Mouse (Mus musculus) bone marrow macrophage, adult 2 months (primary cell): Measurements from ENCODE around the gene Fadd. TPM values are rescaled to one million over a fixed set of nuclear protein-coding genes. Genes with fewer than 3 reads are reported as not detected.

Experiments
- H3K27ac ChIP-seq: 2 replicates; pipeline ENCODE4 v1.5.1; 2012; ENCODE audit warnings: low read depth, low read length; ENCODE audit not compliant: insufficient read depth
- H3K4me1 ChIP-seq: 2 replicates; pipeline ENCODE4 v1.6.1; 2012; ENCODE audit warnings: low read length; ENCODE audit not compliant: control insufficient read depth, insufficient read depth
- H3K4me3 ChIP-seq: 2 replicates; pipeline ENCODE4 v1.5.1; 2012; ENCODE audit warnings: mild to moderate bottlenecking, low read length, moderate library complexity; ENCODE audit not compliant: insufficient read depth
- CTCF ChIP-seq: IDR thresholded peaks from 2 replicates; pipeline ENCODE4 v1.5.1; 2012; ENCODE audit warnings: low read depth, mild to moderate bottlenecking, low read length, moderate library complexity
- POLR2A ChIP-seq: IDR thresholded peaks from 2 replicates; pipeline ENCODE4 v1.6.1; 2012; ENCODE audit warnings: mild to moderate bottlenecking, low read depth, low read length, borderline replicate concordance
- polyA plus RNA-seq: library from polyadenylated mRNA; stranded (reverse); fragments of >200 nt; gene quantifications from 2 replicates; pipeline ENCODE4 v1.2.4, GENCODE M21; 2012; ENCODE audit not compliant: missing spikeins, insufficient read depth, insufficient read length

Gene Fadd
- polyA plus RNA-seq, 1 experiment: 6.7 TPM

DNA sequence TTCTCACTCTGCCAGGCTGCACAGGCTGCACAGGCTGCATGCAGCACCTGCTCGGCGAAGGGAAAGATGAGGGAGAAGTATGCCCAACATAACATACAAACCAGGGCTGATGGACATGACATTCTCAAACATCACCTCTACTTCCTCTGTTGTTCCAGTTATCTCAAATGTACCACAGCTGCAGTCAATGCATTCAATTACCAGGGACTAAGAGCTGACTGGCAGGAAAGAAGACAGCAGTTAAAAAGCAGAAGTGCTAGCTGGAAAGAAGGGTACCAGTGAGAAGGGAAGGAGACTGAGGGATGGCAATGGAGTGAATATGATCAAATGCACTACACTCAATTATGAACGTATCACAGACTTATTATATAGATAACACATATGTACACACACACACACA, 45.9 kb downstream of the Fadd start:
- H3K4me1 ChIP-seq: peaks cover 17% of the 10 kb centered on the region
- no peak overlapping the region for H3K4me3 ChIP-seq
- H3K27ac ChIP-seq: no peak overlapping the region
- TF ChIP-seq CTCF (no peak), POLR2A (no peak)

DNA sequence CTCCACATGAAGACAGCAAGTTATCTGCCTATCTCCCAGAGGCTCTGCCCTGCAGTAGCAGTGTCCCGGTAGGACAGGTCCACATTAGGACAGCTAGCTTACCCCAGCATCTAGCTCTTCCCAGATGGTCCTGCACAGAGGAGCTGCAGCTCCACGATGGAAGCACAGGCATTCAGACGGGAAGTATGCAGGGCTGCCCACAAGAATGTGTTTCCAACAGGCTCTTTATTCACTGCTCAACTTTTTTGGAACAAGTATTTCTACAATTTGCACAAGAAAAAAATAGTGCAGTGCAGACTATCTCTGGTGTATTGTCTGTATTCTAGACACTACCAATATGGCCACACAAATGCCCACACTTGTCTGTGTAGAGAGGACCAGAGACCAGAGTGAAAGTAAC, 47.5 kb downstream of the Fadd start:
- H3K27ac ChIP-seq: no peak overlapping the region
- TF ChIP-seq CTCF (no peak), POLR2A (no peak)

DNA sequence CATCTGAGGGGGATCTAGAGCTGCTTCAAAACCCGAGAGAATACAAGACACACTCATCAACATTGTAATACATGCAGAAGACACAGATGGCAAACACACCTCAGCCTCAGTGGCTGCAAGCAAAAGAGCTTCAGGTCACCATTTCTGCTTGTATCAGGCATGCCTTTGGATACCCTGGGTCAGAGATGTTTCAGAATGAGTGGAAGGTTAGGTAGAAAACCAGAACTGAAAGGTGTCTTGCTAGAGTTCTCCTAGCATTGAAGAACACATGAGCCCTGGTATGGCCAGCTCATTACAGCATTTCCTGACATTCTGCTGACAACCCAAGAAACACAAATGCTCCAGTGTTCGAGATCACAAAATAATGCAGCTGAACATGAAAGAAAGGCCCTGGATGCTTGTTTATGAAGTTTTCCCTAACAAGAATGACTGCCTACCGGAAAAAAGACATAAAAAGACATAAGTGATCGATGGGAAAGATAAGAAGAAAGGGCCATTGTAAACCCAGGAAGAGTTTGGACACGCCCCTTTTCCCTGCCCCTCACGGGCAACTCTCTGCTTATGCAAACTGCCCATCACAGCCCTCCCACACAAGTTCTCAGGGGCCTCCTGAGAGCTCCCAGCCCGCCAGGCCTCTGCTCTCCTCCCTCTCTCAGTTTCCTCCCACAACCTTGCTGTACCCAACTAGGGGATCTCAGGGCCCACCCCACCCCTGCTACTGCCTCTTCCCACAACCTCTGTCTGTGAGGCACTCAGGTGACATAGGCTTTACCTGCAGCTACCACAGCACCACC, 50.5 kb downstream of the Fadd start:
- no peak overlapping the region for H3K4me3 ChIP-seq
- TF ChIP-seq POLR2A (no peak), CTCF (no peak)
- H3K4me1 ChIP-seq: peaks cover 30% of the 10 kb centered on the region
- H3K27ac ChIP-seq: no peak overlapping the region

More for the DNA sequence above, 47.5 kb downstream of the Fadd start:
- Histone ChIP-seq H3K4me1 (peaks cover 17% of the 10 kb centered on the region), H3K4me3 (no peak overlapping the region)

DNA sequence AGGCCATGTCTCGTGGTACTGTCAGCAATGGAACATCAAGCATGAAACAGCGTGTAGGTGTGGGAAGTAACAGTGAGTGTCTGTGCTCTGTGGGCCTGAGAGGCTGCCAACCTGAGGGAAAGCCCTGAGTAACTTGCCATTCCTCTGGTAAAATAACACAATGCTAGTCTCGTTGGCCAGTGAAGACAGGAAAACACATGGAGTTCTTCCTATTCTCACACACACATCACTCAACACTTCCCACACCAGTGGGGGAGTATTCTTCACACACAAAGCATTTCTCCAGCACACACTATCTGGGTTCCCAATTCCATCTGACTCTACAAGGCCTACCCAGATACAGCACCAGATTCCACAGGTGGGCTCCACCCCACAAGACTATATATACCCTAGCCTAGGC, 52.4 kb downstream of the Fadd start:
- H3K4me3 ChIP-seq: no peak overlapping the region

DNA sequence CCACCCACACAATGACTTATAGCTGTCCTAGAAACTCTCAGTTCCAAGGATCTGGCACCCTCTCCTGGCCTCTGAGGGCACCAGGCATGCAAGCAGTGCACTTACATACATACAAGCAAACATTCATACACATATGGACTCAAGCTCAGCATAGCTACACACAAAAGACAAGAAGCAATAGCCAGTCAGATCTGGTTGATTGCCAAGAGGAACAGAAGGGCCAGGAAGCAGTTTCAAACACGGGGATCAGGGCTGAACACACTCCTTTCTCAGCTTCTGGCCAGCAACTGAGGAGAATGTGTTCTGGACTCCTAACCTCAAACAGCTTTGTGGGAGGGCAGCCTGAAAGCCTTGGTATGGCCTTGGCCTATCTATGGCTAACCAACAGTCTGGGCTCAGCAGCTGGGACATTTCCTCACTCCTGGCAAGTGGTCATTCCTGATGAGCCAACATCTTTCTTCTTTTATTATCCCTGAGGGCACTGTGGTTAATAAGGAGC, 54.5 kb downstream of the Fadd start:
- Histone ChIP-seq H3K4me3 (no peak overlapping the region), H3K4me1 (peaks cover 26% of the 10 kb centered on the region), H3K27ac (no peak overlapping the region)
- TF ChIP-seq CTCF (no peak), POLR2A (no peak)

More for the DNA sequence above, 52.4 kb downstream of the Fadd start:
- Histone ChIP-seq H3K4me1 (peaks cover 33% of the 10 kb centered on the region), H3K27ac (no peak overlapping the region)
- TF ChIP-seq CTCF (no peak), POLR2A (no peak)

Other genes starting within 250 kb of the Fadd start
- gene Cttn, start 111.5 kb downstream of the Fadd start, polyA plus RNA-seq: 0.92 and 0.97 TPM in 2 replicates
- gene Ppfia1, start 28.7 kb downstream of the Fadd start, polyA plus RNA-seq: 32.2 and 36.0 TPM in 2 replicates
- not detected in 2 replicates for gene Ano1, start 169.5 kb upstream of the Fadd start, polyA plus RNA-seq